Mouse (Mus musculus) inflammation-experienced regulatory T-cells, adult 6 months (primary cell): ENCODE measurements around the gene Cactin. TPM values are rescaled to one million over a fixed set of nuclear protein-coding genes. Genes with fewer than 3 reads are reported as not detected.

Source experiments
- ATAC-seq: one replicate; pipeline ENCODE4 v1.8.0; 2017
- polyA plus RNA-seq, 3 experiments: library from polyadenylated mRNA; unstranded; fragments of 100-300 nt; shearing (Covaris generic); gene quantifications; one replicate each; pipeline ENCODE4 v1.2.1; 2017

Gene Cactin
- polyA plus RNA-seq, 3 experiments from 2014 or later, result 2.9 to 6.5 (median 4.1) TPM

DNA sequence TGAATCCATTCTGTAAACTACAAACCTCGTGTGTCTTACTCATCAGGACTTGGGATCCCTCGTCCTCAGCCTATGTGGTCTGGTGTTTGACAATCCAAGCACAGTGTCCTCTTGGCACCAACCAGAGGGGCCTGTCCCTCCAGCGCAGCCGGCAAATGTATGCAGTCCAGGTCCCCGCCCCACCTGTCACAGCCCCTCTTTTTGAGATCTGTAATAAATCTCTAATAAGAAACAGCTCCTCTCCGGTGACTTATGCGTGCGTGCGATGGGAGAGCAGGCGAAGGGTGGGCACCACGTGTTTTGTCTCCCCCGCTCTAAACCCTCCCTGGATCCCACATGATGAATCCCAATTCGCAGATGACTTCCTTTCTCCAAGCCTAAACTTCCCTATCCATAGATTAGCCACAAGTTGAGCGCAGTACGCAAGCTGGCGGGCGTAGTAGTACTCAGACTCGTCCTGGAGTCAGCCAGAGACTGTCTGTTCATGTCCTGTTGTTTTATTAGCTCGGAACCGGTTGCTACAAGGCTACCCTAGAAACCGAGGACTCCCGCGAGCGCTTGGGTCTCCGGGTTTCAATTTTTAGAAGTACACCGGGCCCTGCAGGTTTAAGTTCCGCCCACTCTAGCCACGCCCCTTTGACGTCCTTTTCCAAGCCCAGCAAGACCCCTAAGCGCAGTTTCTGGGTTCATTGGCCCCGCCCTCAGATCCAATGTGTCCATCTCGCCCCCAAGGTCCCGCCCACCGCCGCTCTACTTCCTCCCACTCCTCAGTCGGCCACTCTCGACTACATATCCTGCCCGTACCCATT is 958 bp upstream of the Cactin start:
- ATAC-seq, result no peak

DNA sequence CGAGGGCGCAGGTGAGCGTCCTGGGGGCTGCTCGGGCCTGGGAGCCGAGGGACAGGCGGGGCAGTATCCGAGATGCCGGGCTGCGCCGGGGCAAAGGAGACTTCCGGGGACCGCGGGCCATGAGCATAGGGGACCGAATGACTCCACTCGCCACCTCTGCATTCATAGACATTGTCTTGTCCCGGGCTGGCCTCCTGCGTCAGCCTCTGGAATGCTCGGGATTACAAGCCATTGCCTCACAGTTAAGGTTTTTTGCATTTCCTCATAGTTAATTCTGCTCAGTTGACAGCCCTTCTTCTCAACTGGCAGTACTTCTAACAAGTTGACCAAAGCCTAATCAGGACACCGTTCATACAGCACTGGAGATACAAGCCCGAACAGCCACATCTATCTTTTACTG is 533 bp downstream of the Cactin start:
- no peak for ATAC-seq

DNA sequence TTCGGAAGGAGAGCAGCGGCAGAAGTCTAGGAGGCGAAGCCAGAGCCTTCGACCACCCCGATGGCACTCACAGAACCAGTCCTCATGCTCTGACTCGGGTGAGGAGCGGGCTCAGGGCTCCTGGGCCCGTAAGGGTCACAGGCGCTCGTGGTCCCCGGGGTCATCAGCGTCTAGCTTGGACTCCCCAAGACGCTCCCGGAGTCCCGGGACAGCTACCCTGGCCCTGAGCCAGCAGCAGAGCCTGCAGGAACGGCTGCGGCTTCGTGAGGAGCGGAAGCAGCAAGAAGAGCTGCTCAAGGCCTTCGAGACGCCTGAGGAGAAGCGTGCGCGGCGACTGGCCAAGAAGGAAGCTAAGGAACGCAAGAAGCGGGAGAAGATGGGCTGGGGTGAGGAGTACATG is 1.5 kb downstream of the Cactin start:
- no peak for ATAC-seq

DNA sequence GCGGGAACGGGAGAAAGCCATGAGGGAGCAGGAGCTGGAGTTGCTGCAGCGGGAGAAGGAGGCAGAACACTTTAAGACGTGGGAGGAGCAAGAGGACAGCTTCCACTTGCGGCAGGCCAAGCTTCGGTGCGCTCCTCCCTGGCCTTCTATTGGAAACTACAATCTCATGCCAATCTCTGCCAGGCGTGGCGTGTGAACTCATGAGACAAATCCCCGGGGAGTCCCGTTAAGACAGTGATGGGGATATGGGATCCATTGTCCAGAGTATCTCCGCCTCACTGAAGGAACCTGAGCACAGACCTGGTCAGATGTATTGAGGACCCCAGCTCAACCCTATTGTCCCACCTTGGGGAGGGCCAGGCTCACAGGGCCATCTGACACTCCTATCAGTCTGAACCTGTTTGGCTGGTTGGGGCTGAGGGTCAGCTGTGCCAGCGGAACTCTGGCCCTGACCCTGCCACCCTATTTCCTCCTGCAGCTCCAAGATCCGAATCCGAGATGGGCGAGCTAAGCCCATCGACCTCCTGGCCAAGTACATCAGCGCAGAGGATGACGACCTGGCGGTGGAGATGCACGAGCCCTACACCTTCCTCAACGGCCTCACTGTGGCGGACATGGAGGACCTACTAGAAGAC is 2.4 kb downstream of the Cactin start:
- no peak for ATAC-seq

DNA sequence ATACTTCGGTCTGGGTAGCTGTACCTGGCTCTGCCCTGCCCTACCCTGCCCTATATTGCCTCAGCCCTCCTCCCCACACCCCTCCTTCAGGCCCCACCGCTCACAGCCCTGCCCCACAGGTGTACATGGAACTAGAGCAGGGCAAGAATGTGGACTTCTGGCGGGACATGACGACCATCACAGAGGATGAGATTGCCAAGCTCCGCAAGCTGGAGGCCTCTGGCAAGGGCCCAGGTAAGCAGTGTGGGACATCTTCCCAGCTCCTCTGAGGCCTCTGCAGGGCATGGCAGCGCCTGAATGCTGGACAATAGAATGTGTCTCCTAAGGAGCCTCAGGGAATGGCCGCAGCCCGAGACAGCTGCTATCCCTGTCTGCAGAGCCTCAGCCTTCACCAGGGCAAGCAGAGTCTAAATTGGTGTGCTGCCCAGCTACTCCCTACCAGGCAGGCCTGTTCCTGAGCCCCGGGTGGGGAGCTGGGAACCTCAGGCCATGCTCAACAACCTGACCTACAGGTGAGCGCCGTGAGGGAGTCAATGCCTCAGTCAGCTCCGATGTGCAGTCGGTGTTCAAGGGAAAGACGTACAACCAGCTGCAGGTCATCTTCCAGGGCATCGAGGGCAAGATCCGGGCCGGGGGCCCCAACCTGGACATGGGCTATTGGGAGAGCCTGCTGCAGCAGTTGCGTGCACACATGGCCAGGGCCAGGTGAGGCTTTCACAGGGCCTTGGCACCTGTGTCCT is 3.1 kb downstream of the Cactin start:
- no peak for ATAC-seq

DNA sequence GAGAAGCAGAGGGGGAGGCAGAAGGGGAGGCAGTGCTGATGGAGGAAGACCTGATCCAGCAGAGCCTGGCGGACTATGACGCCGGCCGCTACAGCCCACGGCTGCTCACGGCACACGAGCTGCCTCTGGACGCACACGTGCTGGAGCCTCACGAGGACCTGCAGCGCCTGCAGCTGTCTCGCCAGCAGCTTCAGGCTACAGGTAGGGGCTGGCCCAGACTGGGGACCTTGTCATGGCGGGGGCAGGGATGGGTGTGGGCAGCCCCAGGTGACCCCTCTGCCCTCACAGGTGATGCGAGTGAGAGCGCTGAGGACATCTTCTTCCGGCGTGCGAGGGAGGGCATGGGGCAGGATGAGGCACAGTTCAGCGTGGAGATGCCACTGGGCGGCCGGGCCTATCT is 4.3 kb downstream of the Cactin start:
- no peak for ATAC-seq

DNA sequence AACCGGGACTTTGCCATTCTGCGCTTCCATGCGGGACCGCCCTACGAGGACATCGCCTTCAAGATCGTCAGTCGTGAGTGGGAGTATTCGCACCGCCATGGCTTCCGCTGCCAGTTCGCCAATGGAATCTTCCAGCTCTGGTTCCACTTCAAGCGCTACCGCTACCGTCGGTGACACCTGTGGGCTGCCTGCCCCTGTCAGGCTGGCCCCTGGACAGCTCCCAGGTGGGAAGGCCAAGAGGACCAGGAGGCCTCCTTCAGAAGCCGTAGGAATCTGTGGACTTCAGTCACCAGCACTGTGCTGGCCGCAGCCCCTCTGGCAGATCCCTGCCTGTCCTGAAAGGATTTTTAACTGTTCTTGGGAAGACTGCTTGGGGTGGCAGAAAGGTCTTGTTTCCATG is 4.9 kb downstream of the Cactin start:
- ATAC-seq, result no peak

DNA sequence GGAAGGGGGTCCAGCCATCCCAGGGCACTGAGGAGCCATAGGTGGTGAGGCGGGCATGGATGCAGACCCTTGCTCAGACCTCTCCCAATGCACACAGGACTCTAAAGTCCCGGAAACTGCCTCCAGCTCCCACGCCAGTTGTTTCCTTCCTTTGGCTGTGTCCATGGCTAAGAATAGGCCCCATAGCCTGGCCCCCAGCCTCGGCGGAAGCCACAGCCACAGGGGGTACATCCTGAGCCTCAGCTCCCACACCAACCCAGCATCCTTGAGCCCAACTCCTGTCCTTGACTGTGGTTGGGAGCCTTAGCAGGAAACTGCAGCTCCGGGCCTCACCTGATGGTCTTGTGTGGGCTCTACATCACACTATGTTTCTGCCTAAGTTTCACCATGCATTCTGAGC is 6.0 kb downstream of the Cactin start:
- no peak for ATAC-seq

DNA sequence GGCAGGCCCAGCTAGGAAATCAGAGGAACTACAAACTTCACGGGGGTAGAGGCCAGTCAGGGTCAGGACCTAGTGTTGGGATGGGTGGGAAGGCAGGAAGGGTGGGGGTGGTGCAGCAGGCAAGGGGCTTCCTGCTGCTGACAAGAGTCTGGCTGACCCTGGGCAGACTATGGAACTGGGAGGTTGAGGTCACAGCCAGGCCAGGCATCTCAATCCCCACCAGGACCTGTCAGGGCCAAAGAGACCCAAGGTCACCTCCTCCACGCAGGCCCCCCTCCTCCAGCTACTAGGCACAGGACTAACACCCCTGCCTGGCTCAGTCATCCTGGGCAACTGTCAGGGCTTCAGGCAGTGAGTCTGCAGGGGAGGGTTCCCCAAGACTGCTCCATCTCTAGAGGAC is 7.1 kb downstream of the Cactin start:
- ATAC-seq, result no peak

DNA sequence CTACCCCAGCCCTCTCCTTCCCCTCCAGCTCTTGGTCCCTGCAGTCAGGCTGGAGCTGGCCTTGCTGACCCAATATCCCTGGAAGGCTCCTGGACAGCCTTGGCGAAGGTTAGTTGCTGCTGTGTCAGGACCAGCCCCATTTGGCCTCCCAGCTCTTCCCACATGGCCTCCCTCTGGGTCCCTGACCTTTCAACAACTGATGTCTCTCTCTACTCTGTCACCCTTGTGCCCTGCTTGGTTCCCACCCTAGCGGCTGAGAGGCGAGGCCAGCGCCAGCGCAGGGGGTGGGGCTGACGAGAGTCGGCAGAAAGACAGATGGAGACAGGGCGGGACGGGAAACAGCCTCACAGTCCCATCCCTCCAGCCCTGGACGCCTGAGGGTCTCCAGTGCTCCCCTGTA is 7.5 kb downstream of the Cactin start, which contains the start of gene Tbxa2r:
TSS of gene Tbxa2r (plus strand) at position 346 of the 400 bp plus-strand sequence.
- peak; percentile 66 for ATAC-seq

DNA sequence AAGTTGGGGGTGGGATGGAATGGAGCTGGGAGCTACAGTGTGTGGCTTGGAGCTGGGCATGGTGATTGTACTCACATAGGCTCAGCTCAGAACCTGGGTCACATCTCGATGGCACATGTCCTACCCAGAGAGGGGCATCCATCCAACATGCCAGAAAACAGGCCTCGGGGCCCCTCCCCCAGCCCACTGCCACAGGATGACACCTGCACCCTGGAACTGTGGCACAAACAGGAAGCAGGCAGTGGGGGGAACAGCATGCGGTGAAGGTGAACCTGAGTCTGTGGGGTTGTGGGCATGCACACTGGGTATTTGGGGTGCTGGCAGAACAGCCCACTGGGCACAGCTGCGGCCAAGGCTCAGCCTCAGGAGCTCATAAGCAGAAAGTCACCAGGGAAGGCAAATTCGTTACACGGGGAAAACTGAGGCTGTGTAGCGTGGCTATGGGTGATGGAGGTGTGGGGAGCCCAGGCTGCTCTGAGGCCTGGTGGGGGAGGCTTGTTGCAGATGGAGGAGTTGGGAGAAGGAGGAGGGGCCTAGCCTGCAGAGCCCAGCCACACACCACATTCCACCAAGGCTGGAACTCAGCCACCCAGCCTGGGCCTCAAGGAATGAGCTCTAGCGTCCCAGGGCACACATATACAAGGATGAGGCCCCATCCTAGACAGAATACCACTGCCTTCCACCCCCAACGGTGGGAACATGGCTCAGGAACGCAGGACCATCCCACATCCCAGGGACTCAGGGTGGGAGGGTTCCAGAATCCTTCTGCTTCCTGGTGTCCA is 8.5 kb downstream of the Cactin start:
- peak; percentile 79 for ATAC-seq

DNA sequence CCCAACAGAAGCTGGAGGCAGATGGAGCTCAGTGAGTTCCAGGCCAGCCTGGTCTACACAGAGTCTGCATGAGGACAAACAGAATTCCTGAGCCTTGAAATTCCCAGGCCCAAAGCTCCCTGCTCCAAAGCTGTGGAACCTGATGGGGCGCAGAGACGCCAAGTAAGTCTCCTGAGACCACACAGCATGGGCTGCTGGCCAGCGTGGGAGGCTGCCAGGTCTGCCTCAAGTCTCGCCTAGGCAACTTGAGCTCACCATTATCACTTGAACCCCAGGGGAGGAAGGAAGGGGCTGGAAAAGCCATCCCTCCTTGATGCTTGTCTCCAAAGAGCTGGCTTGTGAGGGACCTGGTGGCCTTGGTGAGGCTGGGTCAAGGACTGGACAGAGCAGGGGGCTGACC is 9.1 kb downstream of the Cactin start:
- ATAC-seq, result no peak

DNA sequence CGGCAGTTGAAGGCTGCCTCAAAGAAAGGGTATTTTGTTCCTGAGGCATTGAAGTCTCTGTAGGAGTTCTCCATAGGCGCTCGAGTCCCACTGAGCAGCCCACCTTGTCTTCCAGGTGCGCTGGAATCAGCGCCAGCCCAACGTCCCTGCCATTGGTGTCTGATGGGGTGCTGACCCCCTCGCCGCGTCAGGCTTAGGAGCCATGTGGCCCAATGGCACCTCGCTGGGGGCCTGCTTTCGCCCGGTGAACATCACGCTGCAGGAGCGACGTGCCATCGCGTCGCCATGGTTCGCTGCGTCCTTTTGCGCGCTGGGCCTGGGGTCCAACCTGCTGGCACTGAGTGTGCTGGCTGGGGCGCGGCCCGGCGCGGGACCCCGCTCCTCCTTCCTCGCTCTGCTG is 11.4 kb downstream of the Cactin start:
- no peak for ATAC-seq

DNA sequence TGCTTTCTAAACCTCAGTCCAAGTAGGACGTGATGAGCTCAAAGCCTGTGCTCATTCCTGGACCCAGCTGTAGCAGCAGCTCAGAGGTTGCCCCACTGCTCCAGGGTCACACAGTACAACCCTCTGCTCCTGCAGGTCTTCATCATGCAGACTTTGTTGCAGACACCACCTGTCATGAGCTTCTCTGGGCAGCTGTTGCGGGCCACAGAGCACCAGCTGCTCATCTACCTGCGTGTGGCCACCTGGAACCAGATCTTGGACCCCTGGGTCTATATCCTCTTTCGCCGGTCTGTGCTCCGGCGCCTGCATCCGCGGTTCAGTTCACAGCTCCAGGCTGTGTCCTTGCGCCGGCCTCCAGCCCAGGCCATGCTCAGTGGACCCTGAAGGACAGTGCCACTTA is 13.4 kb downstream of the Cactin start:
- ATAC-seq, result no peak

DNA sequence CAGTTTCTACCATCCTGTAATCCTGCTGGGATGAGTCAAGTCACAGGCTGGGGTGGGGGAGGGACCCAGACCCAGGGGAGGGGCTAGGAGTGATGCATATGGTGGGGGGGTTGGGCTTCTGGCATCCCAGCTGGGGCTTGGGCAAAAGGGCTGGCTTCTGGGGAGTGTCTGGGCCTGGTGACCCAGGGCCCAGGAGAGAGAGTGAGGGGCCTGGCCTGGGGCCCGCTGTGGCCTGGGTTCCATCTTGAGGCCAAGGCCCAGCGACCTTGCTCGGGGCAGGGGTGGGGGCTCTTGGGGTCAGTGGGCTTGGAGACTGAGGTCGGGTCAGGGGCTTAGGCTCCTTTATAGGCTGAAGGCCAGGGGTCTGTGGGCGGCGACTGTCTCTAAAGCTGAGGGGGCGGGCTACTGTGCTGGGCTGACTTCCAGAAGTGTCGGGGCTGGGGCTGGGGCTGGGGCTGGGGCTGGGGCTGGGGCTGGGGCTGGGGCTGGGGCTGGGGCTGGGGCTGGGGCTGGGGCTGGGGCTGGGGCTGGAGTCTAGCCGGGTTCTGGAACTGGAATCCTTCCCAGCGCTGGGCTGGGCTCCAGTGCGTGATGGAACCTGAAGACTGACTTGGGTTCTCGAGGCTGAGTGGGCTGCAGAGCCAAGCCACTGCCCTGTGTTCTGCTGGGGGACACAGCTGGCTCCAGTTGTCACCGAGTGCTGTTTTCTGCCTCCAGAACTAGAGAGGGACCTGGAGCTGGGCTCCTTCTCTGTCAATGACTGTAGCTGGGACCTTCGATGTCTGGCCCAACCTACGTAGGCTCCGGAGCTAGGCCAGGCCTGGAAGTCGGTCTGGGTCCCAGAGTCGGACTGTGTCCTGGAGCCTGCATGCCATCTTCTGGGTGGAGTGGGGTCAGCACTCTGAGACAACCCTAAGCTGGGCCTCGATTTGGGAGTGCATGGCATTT is 14.8 kb downstream of the Cactin start:
- no peak for ATAC-seq

DNA sequence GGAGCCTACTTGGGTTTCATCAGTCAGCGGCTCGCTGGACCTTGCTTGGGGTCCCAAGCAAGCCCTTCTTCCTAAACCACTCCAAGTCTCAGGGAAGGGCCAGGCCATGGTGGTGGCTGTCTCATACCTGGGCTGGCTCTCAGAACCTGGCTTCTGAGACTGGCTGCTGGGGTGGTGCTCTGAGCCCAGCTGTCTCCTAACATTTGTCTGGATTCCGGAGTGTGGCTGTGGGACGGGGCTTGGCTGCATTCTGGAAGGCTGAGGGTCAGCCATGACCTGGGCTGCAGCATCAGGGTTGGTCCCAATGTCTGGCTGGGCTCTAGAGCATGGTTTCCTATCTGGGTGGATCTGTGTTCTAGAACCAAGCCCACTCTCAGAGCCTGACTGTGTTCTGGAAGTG is 15.7 kb downstream of the Cactin start:
- ATAC-seq, result no peak

DNA sequence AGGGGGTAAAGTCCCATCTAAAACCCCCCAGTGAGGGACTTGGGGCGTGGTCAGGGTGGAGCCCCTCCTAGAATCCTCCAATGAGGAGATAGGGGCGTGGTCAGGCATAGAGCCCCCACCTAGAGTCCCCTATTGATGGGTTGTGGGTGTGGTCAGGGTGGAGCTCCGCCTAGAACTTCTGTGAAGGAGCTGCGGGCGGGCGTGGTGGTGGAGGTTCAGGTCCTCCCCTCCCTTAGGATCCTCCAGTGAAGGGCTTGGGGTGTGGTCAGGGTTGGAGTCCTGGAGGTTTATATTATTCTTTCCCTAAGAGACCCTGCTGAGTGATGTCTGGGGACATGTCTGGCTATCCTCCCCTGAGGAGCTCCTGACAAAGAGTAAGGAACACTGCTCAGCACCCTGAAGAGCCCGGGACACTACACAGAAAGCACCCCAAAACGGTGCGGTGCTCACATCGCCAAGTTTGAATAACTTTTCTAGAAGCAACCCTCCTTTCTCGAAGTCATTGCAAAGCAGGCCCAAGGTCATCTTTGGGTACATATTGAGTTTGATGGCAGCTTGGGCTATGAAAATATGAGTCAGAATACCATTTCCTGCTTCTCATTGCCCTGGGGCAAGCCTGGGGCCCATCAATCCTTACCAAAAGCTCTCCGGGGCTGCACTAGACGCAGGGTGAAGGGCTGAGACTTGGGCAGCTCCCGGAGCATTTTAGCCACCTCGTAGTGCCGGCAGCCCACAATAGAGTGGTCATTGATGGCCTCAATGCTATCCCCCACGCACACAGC is 19.8 kb downstream of the Cactin start:
- no peak for ATAC-seq

DNA sequence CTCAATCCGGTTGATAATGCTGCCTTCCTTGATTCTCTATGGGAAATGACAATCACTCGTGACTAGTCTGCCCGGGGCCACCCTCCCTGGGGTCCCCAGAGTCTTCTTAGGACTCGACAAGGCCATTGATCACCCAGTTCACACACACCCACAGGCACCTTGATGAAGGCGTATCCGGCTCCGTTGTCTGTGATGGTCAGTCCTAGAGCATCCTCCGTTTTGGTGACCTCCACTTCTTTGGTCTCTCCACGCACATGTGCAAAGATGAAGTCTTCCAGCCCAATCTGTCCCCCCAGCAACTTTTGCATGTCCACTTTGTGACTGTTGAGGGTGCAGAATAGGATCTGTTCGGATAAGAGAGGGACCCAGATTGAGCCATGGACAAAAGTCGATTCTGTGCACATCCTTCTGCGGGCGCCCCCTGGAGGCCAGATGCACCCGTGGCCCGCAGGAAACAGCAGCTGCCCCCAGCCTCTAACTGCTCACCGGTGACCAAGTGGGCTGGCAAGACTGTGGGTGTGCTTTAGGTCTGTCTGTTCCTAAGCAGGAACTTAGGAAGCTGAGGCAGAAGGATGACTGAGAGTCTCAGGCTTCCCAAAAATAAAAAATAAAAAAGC is 20.5 kb downstream of the Cactin start:
- ATAC-seq, result peak; percentile 49

DNA sequence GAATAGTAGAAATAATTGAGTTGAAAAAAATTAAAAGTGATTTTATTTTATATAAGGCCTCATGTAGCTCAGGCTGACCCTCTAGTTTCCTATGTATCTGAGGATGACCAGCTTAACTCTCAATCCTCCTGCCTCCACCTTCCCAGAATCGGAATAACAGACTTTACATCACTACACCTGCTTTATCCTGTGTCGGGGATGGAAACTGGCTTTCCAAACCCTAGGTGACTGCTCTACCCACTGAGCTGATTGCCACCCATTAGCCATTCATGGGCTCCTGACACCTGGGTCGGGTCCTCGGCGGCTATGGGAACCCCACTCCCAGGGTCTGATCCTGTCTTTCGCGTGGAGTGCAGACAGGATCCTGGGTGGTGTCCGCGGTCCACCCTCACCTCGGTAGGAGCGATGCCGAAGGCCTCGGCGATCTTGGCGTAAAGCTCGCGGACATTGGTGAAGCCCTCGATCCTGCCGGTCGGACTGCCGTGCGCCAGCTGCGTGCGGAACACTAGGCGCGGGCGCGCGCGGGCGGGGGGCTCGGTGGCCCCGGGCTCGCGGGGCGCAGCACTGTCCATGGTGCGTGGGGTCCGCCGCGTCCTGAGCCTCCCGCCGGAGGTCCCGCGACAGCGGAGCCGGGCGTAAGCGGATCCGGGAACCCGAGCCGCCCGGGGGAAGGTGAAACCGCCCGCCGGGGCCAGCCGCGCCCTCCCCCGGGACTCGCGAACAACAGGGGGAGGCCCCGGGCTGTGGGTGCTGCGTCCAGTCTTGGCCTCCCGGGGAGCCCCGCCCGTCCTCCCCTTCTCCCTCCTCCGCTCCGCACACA is 22.0 kb downstream of the Cactin start, which contains the start of gene Gipc3:
TSS of gene Gipc3 (minus strand) at position 581 of the 820 bp plus-strand sequence.
- ATAC-seq, result peak; percentile 33
